Mouse (Mus musculus) T-helper 17 cell (primary cell): ENCODE measurements around the gene Comp.

Experiments used
- in situ Hi-C, 2 experiments: fragments of 300-600 bp; cut with MboI, MseI; formaldehyde crosslinking; loops; 1 replicate in 1 of 2; 2 replicates in 1 of 2; pipeline ENCODE4 v1.15.1; 2025; ENCODE audit warnings: high pct_unique_total_duplicates in 2 of 2

The Comp gene

DNA sequence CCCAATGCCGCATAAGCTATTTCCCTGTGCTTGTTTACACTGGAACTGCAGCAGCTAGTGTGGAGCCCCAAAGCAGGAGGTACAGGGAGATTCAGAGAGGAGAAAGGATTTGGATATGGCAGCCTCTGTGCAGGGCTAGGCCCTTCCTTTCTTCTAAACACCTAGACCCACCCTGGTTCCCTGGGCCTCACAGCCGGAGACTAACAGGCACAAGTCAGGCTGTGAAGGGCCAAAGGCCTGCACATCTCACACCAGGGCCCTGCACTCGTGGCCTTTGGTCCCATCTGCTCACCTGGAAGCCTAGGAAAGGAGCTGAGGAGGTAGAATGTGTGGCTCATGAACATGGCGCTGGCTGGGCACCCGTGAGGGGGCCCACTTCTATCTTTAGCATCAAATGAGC, 22.8 kb downstream of the Comp start:
- in situ Hi-C loops: no loop called here

DNA sequence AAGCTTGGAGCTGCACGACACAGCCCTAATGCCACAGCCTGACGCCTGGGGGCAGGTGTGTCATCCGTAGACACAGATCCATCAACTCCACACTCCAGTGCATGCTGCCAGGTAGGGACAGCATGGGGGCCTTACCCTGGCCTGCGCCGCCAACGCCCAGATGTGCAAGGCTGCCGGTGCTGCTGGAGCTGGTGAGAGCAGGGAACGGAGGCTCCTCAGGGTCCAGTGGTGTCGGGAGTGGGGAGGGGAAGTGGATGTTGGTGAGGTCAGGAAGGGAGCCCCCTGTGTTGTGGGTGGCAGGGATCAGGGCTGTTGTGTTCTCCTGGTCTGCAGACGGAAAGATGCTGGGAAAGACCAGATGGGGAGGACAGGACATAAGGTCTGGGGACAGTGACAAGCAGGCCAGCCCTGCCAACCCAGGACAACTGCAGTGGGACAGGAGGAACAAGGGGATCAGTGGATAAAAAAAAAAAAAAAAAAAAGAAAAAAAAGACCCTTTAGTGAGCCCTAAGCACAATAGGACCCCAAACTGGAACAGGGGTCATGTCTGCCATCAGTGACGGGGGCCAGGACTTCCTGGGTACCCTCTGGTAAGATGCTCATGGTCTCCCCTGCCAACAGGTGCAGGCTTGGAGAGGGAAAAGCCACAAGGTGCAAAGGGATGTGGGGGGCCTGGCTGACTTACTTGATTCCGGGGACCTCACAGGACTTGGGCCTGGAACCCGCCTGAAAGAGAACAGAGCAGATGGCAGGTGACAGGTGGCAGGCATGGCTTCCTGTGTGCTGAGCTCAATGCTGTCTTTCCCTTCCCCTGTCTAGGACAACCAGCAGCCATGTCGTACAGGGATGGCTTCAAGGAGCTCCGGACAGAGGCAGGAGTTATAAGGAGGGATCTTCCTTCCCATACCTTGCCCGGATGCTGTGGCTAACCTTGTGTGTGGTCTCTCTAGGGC, 24.5 kb downstream of the Comp start:
- in situ Hi-C loops: no loop called here

DNA sequence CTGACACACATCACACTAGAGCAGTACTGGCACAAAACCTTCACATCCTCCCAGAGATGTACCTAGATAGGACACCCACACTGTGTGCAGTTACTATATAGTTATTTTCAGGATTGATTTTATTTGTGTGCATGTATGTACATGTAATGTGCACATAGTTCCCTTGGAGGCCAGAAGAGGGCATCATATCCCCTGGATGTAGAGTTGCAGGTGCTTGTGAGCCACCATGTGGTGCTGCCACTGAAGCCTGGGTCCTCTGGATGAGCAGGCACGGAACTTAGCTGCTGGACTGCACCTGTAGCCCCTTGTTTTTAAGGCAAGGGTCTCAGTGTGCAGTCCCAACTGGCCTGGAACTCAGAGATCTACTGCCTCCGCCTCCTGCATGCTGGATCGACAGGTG, 30.9 kb downstream of the Comp start:
- in situ Hi-C loops: no loop called here

DNA sequence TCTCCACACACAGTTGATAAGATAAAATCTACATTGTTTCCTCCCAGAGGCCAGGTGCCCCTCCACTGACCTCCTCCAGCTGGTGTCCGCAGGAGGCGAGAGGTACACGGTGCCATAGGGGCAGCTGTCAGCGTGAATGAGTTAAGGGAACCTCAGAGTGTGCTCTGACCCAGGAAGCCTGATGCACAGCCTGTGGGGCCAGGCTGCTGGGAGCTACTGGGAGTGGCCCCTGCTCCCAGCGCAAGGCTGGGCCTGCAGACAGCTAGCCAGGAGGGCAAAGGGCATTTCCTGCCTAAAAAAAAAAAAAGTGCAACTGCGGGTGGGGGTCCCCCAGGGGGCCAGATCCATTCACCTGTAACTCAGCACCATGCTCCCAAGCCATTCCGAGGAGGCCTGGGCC, 31.8 kb downstream of the Comp start:
- in situ Hi-C loops: no loop called here

DNA sequence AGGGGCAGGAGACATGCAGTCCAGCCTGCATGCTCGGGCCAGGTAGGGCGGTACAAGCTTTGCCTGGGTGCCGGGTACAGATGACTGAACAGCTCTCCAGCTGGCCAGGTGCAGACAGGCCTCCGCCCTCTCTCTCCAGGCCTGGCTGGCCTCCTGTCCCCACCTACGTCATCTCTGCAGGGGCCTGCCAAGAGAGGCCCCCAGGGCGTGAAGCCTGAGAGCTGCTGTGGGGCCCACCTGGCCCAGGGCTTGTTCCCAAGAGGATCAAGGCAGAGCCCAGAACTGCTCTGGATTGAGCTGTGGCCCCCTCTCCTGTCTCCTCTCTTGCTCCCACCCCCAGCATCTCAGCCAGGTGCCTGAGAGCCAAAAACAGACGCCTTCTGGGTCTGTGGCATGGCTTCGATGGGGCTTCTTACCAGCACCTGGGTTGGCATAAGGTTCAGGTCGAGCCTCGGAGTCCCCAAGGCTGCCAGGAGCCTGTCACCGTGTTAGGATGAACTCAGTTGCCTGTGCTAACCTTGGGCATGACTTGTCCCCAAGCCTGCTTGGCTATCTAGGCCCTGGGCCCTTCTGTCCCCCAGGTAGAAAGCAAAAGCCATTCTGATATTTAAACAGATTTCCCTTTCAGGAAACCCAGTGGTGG, 33.2 kb downstream of the Comp start:
- in situ Hi-C loops: no loop called here

DNA sequence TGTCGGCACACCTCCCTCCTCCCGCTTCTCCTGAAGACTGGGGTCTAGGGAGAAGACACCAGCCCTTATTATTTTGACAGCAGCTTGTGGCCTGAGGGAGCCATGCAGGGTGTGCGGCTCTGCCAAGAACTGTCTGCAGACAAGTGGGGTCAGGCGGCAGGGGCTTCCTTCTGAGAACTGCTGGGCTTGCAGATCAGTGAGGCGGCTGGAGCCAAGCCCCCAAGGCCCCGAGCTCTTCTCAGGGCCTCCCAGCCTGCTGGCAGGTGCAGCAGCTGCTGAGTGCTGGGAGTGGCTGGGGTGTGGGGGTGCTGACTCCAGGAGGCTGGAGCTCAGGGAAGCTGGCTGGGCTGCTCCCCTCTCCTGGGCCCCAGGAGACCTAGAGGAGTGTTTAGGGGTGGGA, 34.9 kb downstream of the Comp start:
- in situ Hi-C loops: no loop called here

DNA sequence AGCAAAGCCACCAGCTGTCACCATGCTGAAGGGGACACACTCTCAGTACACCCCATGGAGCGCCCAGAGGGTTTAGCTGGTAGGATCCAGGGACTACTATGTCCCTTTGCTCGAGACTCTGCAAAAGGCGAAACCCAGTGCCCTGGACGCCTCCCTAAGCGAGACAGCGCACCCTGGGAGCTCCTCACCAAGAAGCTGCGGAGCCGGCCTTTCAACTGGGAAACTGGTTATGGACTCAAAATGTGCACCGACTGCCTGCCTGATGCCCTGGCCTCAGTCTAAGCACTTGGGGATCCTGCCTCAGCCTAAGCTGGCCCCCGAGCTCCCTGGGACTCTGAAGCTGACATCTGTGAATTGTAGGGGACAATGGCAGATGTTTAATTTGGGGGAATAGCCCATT, 35.7 kb downstream of the Comp start:
- in situ Hi-C loops: no loop called here

DNA sequence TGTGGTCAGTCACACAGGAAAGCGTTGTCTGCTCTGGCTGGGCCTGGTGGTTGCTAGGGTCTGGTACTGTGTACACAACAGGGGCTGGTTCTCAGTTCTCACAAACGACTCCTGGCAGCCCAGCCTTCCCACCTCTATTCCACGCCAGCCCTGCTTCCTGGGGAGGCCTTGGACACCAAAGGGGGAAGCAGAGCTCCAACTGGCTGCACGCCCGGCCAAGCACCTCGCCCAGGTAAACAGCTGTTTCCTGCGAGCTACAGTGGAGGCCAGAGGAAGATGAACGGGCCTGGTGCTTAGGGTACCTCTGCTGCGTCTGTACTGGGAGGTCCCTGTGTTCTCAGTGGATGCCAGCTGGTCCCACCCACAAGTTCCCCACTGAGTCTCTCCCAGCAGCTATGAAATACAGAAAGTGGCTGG, 36.1 kb downstream of the Comp start:
- in situ Hi-C loops: no loop called here

DNA sequence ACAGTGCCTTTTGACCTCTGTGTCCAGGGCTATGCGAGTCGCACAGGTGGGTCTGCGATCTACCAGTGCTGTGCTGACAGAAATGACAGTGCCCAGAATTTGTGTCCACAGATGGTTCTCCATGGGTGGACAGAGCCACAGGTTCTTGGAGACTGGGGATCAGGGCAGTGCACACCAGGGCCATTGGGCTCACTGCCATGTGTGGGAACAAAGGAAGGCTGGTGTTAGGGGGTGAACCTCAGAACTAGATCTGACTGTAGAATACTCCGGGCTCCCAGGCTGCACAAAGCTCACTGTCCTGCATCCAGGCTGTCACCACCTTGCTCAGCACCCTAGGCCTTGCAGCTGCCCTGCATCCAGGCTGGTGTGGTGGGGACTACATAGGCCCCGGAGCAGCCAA, 36.9 kb downstream of the Comp start:
- in situ Hi-C loops: loop anchor here in 1 of 2 experiments (10.0 kb wide), 1 partner anchor 95 kb away; the partner anchor contains the start of gene Rex1bd

DNA sequence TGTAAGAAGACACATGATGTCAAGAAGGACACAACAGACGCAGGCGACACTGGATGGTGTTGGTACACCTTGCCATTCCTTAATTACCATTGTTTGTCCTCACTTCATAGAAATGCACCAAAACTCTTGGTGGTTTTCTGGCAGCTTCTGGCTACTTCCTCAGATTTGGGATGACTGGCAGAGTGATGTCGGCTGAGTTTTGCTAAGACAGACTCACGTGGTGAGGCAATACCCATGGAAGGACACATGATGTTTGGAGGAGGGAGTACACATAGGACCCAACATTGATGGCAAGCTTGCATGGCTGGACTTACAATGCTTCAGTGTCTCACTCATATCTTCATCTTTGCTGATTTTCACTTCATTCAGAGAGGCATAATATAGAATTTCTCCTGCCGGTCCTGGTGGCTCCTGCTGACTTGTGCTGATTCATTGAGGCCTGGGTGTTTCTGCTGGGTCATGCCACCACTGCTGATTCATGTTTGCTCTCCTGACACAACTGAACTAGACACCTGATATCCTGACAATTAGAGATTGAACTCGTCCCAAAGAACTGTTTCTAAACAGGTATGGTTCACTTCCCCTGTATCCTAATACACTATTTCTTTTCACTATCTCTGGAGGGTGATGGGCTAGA, 41.1 kb downstream of the Comp start:
- in situ Hi-C loops: loop anchor here in 1 of 2 experiments (10.0 kb wide), 1 partner anchor 90 kb away; the partner anchor contains the start of gene Rex1bd

DNA sequence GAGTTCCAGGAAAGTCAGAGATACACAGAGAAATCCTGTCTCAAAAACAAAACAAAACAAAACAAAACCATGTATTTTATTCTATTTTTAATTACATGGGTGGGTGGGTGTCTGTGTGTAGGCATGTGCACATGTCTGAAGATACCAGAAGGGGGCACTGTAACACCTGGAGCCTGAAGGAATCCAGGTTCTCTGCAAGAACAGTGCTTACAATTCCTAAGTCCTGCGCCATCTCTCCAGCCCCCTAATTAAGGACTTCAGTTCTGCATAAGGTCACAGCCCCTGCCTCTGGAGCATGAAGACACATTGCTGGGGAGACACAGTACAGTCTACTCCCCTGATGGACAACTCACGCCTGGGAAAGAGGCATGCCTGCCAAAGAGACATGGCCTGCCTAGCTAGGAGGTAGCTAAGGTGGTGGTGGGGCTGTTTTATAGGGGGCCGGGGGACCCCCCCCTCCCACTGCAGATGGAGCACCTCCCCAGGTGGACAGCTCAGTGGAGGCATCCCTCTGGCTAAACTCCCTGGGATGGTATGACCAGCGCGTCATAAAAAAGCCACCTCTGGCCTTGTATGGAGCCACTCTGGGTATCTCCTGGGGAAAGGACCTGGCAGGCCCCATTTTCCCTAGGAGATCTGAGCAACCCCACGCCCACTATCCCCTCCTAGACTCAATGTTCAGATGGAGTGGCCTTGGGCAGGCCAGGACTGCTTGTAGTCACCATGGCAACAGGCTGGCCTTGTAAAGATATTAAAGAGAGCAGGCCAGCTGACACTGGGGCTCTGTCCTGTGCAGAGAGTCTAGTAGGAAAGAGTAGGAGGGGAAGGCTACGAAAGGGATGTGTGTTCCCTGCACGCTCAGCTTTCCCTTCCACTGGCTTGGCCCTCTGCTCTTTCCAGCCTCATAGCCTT, 42.4 kb downstream of the Comp start:
- in situ Hi-C loops: loop anchor here in 1 of 2 experiments (5.0 to 10.0 kb wide), 2 partner anchors 89 to 147 kb away; partner anchors contain the start of gene Rex1bd

DNA sequence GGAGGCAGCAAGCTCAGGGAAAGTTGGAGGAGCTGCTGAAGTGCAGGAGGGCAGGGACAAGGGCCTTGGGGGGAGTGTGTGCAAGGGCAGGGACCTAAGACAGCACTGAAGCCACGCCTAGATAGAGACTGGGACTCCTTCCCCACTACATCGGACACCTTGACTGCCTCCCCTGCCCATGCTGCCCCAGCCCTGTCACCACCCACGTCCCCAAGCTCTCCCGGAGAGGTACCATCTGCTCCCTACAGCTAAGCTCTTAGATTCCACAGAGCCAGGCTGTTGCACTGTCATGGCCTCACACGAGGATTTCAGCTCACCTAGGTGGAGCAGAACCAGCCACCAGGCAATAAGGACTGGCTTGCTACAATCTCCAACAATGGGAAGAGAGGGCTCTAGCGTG, 43.6 kb downstream of the Comp start:
- in situ Hi-C loops: loop anchor here in 1 of 2 experiments (5.0 to 10.0 kb wide), 2 partner anchors 88 to 145 kb away; partner anchors contain the start of gene Rex1bd

DNA sequence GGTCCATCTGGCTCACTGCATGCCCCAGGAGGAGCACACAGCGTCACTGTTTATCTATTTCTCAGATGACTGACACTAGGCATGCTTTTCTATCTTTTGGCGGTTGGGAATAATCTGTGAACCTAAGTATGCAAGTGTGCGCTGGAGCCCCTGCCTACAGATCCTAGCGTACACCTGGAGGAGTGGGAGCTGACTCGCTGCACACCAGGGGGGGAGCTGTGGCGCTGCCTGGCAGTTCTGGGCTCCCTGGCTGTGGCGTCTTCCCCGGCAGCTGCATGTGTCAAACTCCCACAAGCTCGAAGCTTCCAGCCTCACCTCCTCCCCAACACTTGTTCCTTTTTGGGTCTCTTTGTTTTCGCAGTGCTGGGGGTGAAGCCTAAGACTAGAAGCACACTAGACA, 44.6 kb downstream of the Comp start:
- in situ Hi-C loops: loop anchor here in 1 of 2 experiments (5.0 to 10.0 kb wide), 2 partner anchors 87 to 144 kb away; partner anchors contain the start of gene Rex1bd

DNA sequence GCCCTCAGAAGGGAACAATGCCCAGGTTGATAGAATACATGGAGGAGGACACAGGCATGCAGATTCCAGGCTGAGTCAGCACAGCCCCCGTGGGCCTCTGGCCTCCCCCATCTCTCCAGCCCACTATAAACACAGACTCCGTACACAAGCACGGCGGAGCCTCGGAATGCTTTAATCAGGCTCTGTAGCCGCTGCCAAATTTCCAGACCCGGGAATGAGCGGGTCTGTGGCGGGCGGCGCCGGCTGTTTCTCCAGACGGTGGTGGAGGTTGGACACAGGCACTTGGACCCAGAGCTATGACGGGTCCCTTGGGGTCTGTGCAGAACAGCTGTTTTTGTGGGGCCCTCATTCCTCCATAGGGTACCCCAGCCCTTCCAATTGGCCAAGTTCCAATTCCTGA, 45.6 kb downstream of the Comp start:
- in situ Hi-C loops: loop anchor here in 1 of 2 experiments (5.0 to 10.0 kb wide), 2 partner anchors 86 to 143 kb away; partner anchors contain the start of gene Rex1bd

DNA sequence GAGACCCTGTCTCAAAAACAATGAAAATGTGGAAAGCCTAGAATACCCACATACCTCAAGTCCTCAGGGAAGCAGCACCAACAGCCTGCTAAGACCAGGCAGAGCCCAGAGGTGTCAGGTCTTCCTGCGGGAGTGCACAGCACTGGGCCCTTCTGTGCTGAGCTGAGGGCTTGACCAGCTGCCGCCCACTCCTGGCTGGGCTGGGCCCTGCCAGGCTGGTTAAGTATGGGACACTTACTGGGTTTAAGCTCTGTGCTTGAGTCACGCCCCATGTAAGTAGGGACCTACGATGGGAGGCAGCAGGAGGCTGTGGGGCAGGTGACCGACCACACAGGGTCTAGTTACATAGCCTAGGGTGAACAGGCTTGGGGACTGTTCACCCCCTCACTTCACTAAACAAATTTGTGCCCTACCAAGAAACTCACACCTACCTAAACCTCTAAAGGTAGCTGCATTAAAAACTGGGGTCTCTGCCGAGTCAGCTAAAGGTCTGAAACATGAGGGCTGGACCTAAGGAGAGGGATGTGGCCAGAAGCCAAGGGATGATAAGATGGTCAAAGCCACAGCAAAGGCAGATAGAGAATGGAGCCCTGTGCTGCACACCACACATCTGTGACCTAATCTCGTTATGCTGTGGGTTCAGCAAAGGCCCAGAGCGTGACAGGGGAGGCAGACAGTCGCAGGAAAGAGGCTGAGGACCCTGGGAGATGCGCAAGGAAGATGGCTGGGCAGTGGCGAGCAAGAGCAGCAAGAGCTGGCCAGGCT, 46.7 kb downstream of the Comp start:
- in situ Hi-C loops: loop anchor here in 1 of 2 experiments (5.0 to 10.0 kb wide), 2 partner anchors 85 to 142 kb away; partner anchors contain the start of gene Rex1bd

DNA sequence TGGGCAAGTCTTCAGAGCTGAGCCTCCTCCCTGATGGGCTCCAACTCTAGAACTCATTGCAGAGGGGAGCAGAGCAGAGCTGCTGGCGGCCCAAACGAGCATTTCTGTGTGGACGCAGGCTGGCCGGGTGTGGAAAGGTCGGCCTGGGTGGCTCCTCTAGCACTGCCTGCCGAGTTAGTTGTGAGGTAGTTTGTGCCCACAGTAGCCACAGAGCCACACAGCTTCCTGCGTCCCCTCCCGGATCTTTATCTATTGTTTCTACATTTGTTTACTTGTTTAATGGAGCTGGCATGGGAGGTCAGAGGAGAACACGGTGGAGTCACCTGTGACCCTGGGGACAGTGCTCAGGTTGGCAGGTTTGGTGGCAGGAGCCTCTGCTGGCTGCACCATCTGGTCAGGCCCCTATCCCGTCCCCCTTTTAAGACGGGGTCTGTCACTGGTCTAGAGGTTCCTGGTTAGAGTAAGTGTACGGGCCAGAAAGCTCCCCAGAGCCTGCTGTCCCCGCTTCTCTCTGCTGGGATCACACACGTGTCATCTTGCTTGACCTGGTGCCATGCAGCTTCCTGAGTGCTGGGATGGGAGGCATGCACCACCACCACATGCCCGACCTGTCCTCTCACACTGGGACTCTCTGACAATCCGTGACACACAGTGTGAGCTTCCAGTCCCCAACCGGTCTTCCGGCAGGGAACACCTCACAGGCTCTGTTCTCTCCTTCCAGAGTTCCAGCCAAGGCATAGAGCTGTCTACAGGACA, 48.2 kb downstream of the Comp start:
- in situ Hi-C loops: no loop called here

DNA sequence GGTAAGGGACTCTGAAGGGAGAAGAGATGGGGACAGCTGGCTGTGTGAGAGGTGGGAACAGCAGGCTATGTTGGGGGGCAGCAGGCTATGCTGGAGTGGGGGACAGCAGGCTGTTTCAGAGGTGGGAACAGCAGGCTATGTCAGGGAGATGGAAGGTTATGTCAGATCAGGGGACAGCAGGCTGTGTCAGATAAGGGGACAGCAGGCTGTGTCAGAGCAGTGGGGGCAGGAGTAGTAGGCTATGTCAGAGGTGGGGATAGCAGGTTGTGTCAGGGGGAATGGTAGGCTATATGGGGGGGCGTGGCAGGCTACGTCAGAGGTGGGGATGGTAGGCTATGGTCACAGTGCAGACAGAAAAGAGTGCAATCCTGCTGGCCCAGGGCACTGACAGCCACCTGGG, 49.4 kb downstream of the Comp start:
- in situ Hi-C loops: no loop called here

DNA sequence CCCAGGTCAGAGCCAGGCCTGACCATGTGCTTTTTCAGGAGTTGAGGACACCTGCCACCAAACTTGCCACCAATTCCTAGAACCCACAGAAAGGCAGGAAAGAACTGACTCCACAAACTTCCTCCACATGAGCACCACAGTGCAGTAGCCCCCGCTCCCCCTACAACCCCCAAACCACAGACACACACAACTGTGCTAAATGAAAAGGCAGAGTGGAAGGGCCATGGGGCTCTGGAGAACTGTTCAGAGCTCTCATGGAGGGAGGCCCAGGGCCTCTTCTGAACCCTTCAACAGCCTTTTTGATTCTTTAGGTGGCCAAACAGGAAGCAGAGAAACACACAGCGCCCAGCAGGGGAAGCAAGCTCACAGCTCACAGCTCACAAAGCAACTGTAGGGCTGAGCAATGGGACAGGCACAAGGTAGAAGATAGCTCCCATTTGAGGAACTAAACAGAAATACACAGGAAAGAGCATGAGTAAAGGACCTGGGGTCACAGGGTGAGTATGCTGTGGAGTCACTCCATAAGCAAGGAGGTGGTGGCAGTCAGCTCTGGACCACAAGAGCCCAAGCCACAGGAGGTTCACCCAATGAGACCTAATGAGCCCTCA, 53.0 kb downstream of the Comp start:
- in situ Hi-C loops: no loop called here

DNA sequence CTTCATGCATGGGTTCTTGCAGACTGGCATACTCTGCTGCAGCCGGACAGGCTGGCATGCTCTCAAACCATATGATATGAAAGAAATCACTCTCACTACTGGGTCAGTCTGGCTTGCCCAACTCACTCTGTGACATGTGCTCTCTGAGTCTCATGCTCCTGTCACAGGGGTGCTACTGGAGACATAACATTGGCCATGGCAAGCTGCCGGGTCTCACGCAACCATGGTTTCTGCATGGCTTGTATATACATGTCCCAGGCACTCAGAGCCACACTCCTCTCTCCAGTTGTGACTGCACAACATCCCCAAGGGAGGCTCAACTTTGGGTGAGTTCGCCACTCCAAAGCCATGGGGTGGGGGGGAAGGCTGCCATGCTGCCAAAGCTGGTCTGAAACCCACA, 57.9 kb downstream of the Comp start:
- in situ Hi-C loops: no loop called here
